Mouse (Mus musculus) lung, embryonic 14.5 days (tissue): ENCODE results near the gene Lgals3bp. TPM values are rescaled to one million over a fixed set of nuclear protein-coding genes. Genes with fewer than 3 reads are reported as not detected.

ENCODE experiments used
- ATAC-seq: fragments of 200-750 bp; cut with Nextera tagmentation; 2 replicates; pipeline ENCODE4 v1.8.0; 2017; ENCODE audit warnings: mild to moderate bottlenecking, moderate TSS enrichment, moderate library complexity; ENCODE audit not compliant: insufficient read depth
- DNase-seq: peaks from one replicate; pipeline ENCODE4 v3.0.0-alpha.2; 2015
- H3K27ac ChIP-seq: fragments of 300-500 bp; sonication (generic); 2 replicates; pipeline ENCODE4 v1.5.1; 2014; ENCODE audit warnings: low read depth, mild to moderate bottlenecking, moderate library complexity
- H3K27me3 ChIP-seq: fragments of 300-500 bp; sonication (generic); 2 replicates; pipeline ENCODE4 v1.6.1; 2014; ENCODE audit warnings: low read length, control low read depth; ENCODE audit not compliant: insufficient read depth
- H3K36me3 ChIP-seq: fragments of 300-500 bp; sonication (generic); 2 replicates; pipeline ENCODE4 v1.6.1; 2014; ENCODE audit warnings: control low read depth; ENCODE audit not compliant: insufficient read depth
- H3K4me1 ChIP-seq: fragments of 300-500 bp; sonication (generic); 2 replicates; pipeline ENCODE4 v1.6.1; 2014; ENCODE audit warnings: antibody characterized with exemption, control low read depth; ENCODE audit not compliant: insufficient read depth
- H3K4me2 ChIP-seq: fragments of 300-500 bp; sonication (generic); 2 replicates; pipeline ENCODE4 v1.6.1; 2014; ENCODE audit warnings: mild to moderate bottlenecking
- H3K4me3 ChIP-seq: fragments of 300-500 bp; sonication (generic); 2 replicates; pipeline ENCODE4 v1.5.1; 2014; ENCODE audit warnings: low read depth, low read length
- H3K9ac ChIP-seq: fragments of 300-500 bp; sonication (generic); 2 replicates; pipeline ENCODE4 v1.6.1; 2014
- H3K9me3 ChIP-seq: fragments of 300-500 bp; sonication (generic); 2 replicates; pipeline ENCODE4 v1.6.1; 2016; ENCODE audit warnings: low read depth, low read length, control low read depth
- CTCF ChIP-seq: IDR thresholded peaks from 2 replicates; pipeline ENCODE4 v1.5.1; 2016; ENCODE audit warnings: antibody characterized with exemption, low read depth
- WGBS: fragments of 180-500 bp; shearing (Covaris S2); extraction: QIAGEN DNeasy Blood & Tissue Kit; methylation state at CpG from one replicate; pipeline ENCODE4 v1.1.7; 2014; 5-methylcytosine and 5-hydroxymethylcytosine counted together
- polyA plus RNA-seq: library from polyadenylated mRNA; unstranded; fragments of >200 nt; fragmentation: Nextera tagmentation; extraction: Ambion mirVana; gene quantifications from 2 replicates; pipeline ENCODE4 v1.2.1, GENCODE M21; 2014

Gene Lgals3bp
- polyA plus RNA-seq, 1 experiment from 2014 or later, result 2.9 TPM

- ATAC-seq (0 out of 2 replicates have a peak, but pooled peaks have one; percentile 9), DNase-seq (peak; percentile 95)
- Histone ChIP-seq H3K4me2 (peak overlapping the region; percentile 56), H3K4me3 (no peak overlapping the region), H3K9ac (peak overlapping the region; percentile 2; the same call in 1 of the 2 replicates), H3K27me3 (no peaks in the 10 kb centered on the region), H3K27ac (peak overlapping the region; percentile 34), H3K9me3 (no peaks in the 10 kb centered on the region), H3K36me3 (no peaks in the 10 kb centered on the region), H3K4me1 (peaks cover 23% of the 10 kb centered on the region)
- TF ChIP-seq CTCF, result peak; percentile 89
- 4% methylated on average over 18 of the region's 18 CpGs for WGBS
Measured at GRCm38 (mm10) chr11:118423266-118423971, 21.5 kb upstream of the Lgals3bp start.

GRCm38 (mm10) chr11:118420261-118420660, 18.4 kb upstream of the Lgals3bp start:
- 67% methylated on average over 7 of the region's 7 CpGs for WGBS
- H3K9ac ChIP-seq, result no peak overlapping the region
- no peak overlapping the region for H3K4me2 ChIP-seq
- H3K27me3 ChIP-seq, result no peaks in the 10 kb centered on the region
- no peak overlapping the region for H3K27ac ChIP-seq
- peaks cover 20% of the 10 kb centered on the region for H3K4me1 ChIP-seq
- DNase-seq (no peak), ATAC-seq (no peak)
- TF ChIP-seq CTCF, result no peak
- H3K4me3 ChIP-seq, result no peak overlapping the region
- H3K9me3 ChIP-seq, result no peaks in the 10 kb centered on the region
- H3K36me3 ChIP-seq, result peaks cover 3% of the 10 kb centered on the region; the same call in 1 of the 2 replicates

- Histone ChIP-seq H3K4me3 (peak within 1 kb of the TSS; percentile 92), H3K4me2 (peak within 1 kb of the TSS; percentile 74), H3K27me3 (no peaks in the 10 kb centered on the region), H3K9me3 (no peaks in the 10 kb centered on the region), H3K9ac (peak within 1 kb of the TSS; percentile 93), H3K36me3 (peaks cover 13% of the 10 kb centered on the region; the same call in 1 of the 2 replicates), H3K4me1 (peaks cover 14% of the 10 kb centered on the region), H3K27ac (peak within 1 kb of the TSS; percentile 80; the same call in 1 of the 2 replicates)
- WGBS, result under 1% methylated on average over 42 of the region's 50 CpGs
- ATAC-seq (peak; percentile 94), DNase-seq (peak; percentile 99)
- TF ChIP-seq CTCF, result no peak
Measured at GRCm38 (mm10) chr11:118418834-118419504, 17.1 kb upstream of the Lgals3bp start, which contains the start of gene Cant1. Gene Cant1 (minus strand): TSS chr11:118419086.

- H3K4me3 ChIP-seq, result peak overlapping the region; percentile 92
- DNase-seq, result no peak
- peak overlapping the region; percentile 93 for H3K9ac ChIP-seq
- no peaks in the 10 kb centered on the region for H3K27me3 ChIP-seq
- no peak for ATAC-seq
- no peaks in the 10 kb centered on the region for H3K9me3 ChIP-seq
- peak overlapping the region; percentile 76; the same call in 1 of the 2 replicates for H3K27ac ChIP-seq
- 3% methylated on average over 12 of the region's 12 CpGs for WGBS
- no peak for TF ChIP-seq CTCF
- H3K4me2 ChIP-seq, result peak overlapping the region; percentile 74
- H3K4me1 ChIP-seq, result peaks cover 9% of the 10 kb centered on the region
- peaks cover 16% of the 10 kb centered on the region; the same call in 1 of the 2 replicates for H3K36me3 ChIP-seq
Measured at GRCm38 (mm10) chr11:118418442-118418833, 16.5 kb upstream of the Lgals3bp start.

GRCm38 (mm10) chr11:118417496-118417895, 15.6 kb upstream of the Lgals3bp start:
- DNase-seq, result no peak
- Histone ChIP-seq H3K9me3 (no peaks in the 10 kb centered on the region), H3K4me3 (0 out of 2 replicates have a peak overlapping the region, but pooled peaks have one; percentile 92), H3K27me3 (no peaks in the 10 kb centered on the region), H3K36me3 (peaks cover 17% of the 10 kb centered on the region; the same call in 1 of the 2 replicates), H3K4me2 (peak overlapping the region; percentile 74), H3K9ac (peak overlapping the region; percentile 93), H3K4me1 (peaks cover 8% of the 10 kb centered on the region), H3K27ac (no peak overlapping the region)
- ATAC-seq, result no peak
- TF ChIP-seq CTCF, result no peak
- WGBS, result 92% methylated on average over 9 of the region's 9 CpGs

- WGBS, result 86% methylated on average over 7 of the region's 7 CpGs
- DNase-seq (no peak), ATAC-seq (no peak)
- H3K27ac ChIP-seq, result no peak overlapping the region
- H3K9ac ChIP-seq, result no peak overlapping the region
- H3K4me3 ChIP-seq, result no peak overlapping the region
- peaks cover 8% of the 10 kb centered on the region for H3K4me1 ChIP-seq
- TF ChIP-seq CTCF, result no peak
- no peaks in the 10 kb centered on the region for H3K27me3 ChIP-seq
- H3K9me3 ChIP-seq, result no peaks in the 10 kb centered on the region
- H3K36me3 ChIP-seq, result peaks cover 30% of the 10 kb centered on the region
- no peak overlapping the region for H3K4me2 ChIP-seq
Measured at GRCm38 (mm10) chr11:118416046-118416445, 14.2 kb upstream of the Lgals3bp start.

- Histone ChIP-seq H3K27me3 (no peaks in the 10 kb centered on the region), H3K4me2 (no peak overlapping the region), H3K27ac (no peak overlapping the region), H3K4me1 (peaks cover 8% of the 10 kb centered on the region), H3K9me3 (no peaks in the 10 kb centered on the region), H3K9ac (no peak overlapping the region), H3K36me3 (peaks cover 35% of the 10 kb centered on the region), H3K4me3 (no peak overlapping the region)
- DNase-seq (no peak), ATAC-seq (no peak)
- 86% methylated on average over 6 of the region's 6 CpGs for WGBS
- no peak for TF ChIP-seq CTCF
Measured at GRCm38 (mm10) chr11:118415630-118416029, 13.7 kb upstream of the Lgals3bp start.
